Mouse (Mus musculus) ES-Bruce4 (cell line): ENCODE data around the gene Apc2. TPM values are rescaled to one million over a fixed set of nuclear protein-coding genes. Genes with fewer than 3 reads are reported as not detected.

ENCODE experiments used
- H3K27ac ChIP-seq: 2 replicates; pipeline ENCODE4 v1.5.1; 2012; ENCODE audit warnings: low read length, inconsistent platforms; ENCODE audit not compliant: insufficient read depth
- H3K27me3 ChIP-seq: 2 replicates; pipeline ENCODE4 v1.6.1; 2012; ENCODE audit warnings: mild to moderate bottlenecking, low read length, inconsistent platforms; ENCODE audit not compliant: control insufficient read depth, poor library complexity, insufficient read depth, severe bottlenecking
- H3K36me3 ChIP-seq: 2 replicates; pipeline ENCODE4 v1.6.1; 2012; ENCODE audit warnings: inconsistent platforms, mild to moderate bottlenecking, low read length, moderate library complexity; ENCODE audit not compliant: control insufficient read depth, poor library complexity, insufficient read depth, severe bottlenecking
- H3K4me1 ChIP-seq: one replicate; pipeline ENCODE4 v1.8.1; 2011; ENCODE audit warnings: low read length; ENCODE audit not compliant: control insufficient read depth, insufficient read depth
- H3K4me3 ChIP-seq: 2 replicates; pipeline ENCODE4 v1.5.1; 2011; ENCODE audit warnings: low read depth, mild to moderate bottlenecking, low read length
- H3K9ac ChIP-seq: 2 replicates; pipeline ENCODE4 v1.6.1; 2012; ENCODE audit warnings: low read depth, mild to moderate bottlenecking, inconsistent platforms; ENCODE audit not compliant: poor library complexity, severe bottlenecking
- H3K9me3 ChIP-seq: replicated peaks from 2 replicates; pipeline ENCODE4 v1.6.1; 2012; ENCODE audit warnings: mild to moderate bottlenecking, low read length, inconsistent platforms; ENCODE audit not compliant: control insufficient read depth, poor library complexity, insufficient read depth, severe bottlenecking
- CTCF ChIP-seq: IDR thresholded peaks from one replicate; pipeline ENCODE4 v1.8.1; 2011; ENCODE audit warnings: low read depth, low read length
- EP300 ChIP-seq: IDR thresholded peaks from 2 replicates; pipeline ENCODE4 v1.6.1; 2011; ENCODE audit warnings: low read depth, low read length; ENCODE audit not compliant: insufficient read depth
- POLR2A ChIP-seq: IDR thresholded peaks from one replicate; pipeline ENCODE4 v1.8.1; 2011; ENCODE audit warnings: low read length; ENCODE audit not compliant: insufficient read depth
- polyA plus RNA-seq: library from polyadenylated mRNA; stranded (reverse); fragments of >200 nt; gene quantifications from 2 replicates; pipeline ENCODE4 v1.2.4, GENCODE M21; 2011; ENCODE audit warnings: low read depth; ENCODE audit not compliant: missing spikeins, insufficient read depth, insufficient read length

Apc2 gene
- polyA plus RNA-seq, 1 experiment = 3.8 TPM

GRCm38 (mm10) chr10:80270734-80271181 lies 25.0 kb upstream of the Apc2 start:
- H3K4me3 ChIP-seq = no peak overlapping the region
- TF ChIP-seq POLR2A (no peak), EP300 (no peak), CTCF (no peak)
- H3K4me1 ChIP-seq = no peaks in the 10 kb centered on the region
- H3K27ac ChIP-seq = no peak overlapping the region
- peaks cover 14% of the 10 kb centered on the region for H3K36me3 ChIP-seq
- no peaks in the 10 kb centered on the region for H3K27me3 ChIP-seq
- H3K9ac ChIP-seq = no peak overlapping the region
- H3K9me3 ChIP-seq = no peaks in the 10 kb centered on the region

GRCm38 (mm10) chr10:80271186-80271843 lies 24.5 kb upstream of the Apc2 start:
- Histone ChIP-seq H3K27me3 (no peaks in the 10 kb centered on the region), H3K9me3 (no peaks in the 10 kb centered on the region), H3K27ac (no peak overlapping the region), H3K4me1 (no peaks in the 10 kb centered on the region), H3K4me3 (no peak overlapping the region), H3K9ac (no peak overlapping the region), H3K36me3 (peaks cover 13% of the 10 kb centered on the region)
- TF ChIP-seq EP300 (no peak), POLR2A (no peak), CTCF (no peak)

GRCm38 (mm10) chr10:80271870-80272585 lies 23.7 kb upstream of the Apc2 start:
- Histone ChIP-seq H3K4me1 (no peaks in the 10 kb centered on the region), H3K9me3 (no peaks in the 10 kb centered on the region), H3K9ac (no peak overlapping the region), H3K27ac (no peak overlapping the region), H3K4me3 (no peak overlapping the region), H3K36me3 (peaks cover 16% of the 10 kb centered on the region), H3K27me3 (no peaks in the 10 kb centered on the region)
- TF ChIP-seq POLR2A (no peak), EP300 (no peak), CTCF (no peak)

- H3K27me3 ChIP-seq = no peaks in the 10 kb centered on the region
- H3K9me3 ChIP-seq = no peaks in the 10 kb centered on the region
- H3K27ac ChIP-seq = no peak overlapping the region
- no peak overlapping the region for H3K9ac ChIP-seq
- no peak for TF ChIP-seq POLR2A
- no peak for TF ChIP-seq EP300
- TF ChIP-seq CTCF = no peak
- no peaks in the 10 kb centered on the region for H3K4me1 ChIP-seq
- no peak overlapping the region for H3K4me3 ChIP-seq
- peaks cover 19% of the 10 kb centered on the region for H3K36me3 ChIP-seq
Observed at GRCm38 (mm10) chr10:80273847-80274246, 21.9 kb upstream of the Apc2 start.

- H3K9me3 ChIP-seq = no peaks in the 10 kb centered on the region
- no peaks in the 10 kb centered on the region for H3K4me1 ChIP-seq
- no peak overlapping the region for H3K27ac ChIP-seq
- H3K4me3 ChIP-seq = no peak overlapping the region
- TF ChIP-seq EP300 (no peak), POLR2A (no peak), CTCF (no peak)
- no peak overlapping the region for H3K9ac ChIP-seq
- H3K27me3 ChIP-seq = no peaks in the 10 kb centered on the region
- H3K36me3 ChIP-seq = peaks cover 35% of the 10 kb centered on the region
Observed at GRCm38 (mm10) chr10:80276238-80276637, 19.5 kb upstream of the Apc2 start.

- H3K36me3 ChIP-seq = peaks cover 45% of the 10 kb centered on the region
- no peaks in the 10 kb centered on the region for H3K27me3 ChIP-seq
- no peak for TF ChIP-seq POLR2A
- TF ChIP-seq CTCF = no peak
- no peak for TF ChIP-seq EP300
Observed at GRCm38 (mm10) chr10:80278390-80278789, 17.4 kb upstream of the Apc2 start.

More at GRCm38 (mm10) chr10:80278390-80278789, 17.4 kb upstream of the Apc2 start:
- H3K27ac ChIP-seq = no peak overlapping the region
- H3K4me3 ChIP-seq = no peak overlapping the region
- H3K9me3 ChIP-seq = no peaks in the 10 kb centered on the region
- no peaks in the 10 kb centered on the region for H3K4me1 ChIP-seq
- no peak overlapping the region for H3K9ac ChIP-seq
